Mouse (Mus musculus): ENCODE measurements at regions not wholly inside any gene's neighbourhood (a gene's known extent, or its start where the extent isn't known, plus 50 kb on each side); places are given as distances from the start of the nearest gene placed in this dataset.

DNA sequence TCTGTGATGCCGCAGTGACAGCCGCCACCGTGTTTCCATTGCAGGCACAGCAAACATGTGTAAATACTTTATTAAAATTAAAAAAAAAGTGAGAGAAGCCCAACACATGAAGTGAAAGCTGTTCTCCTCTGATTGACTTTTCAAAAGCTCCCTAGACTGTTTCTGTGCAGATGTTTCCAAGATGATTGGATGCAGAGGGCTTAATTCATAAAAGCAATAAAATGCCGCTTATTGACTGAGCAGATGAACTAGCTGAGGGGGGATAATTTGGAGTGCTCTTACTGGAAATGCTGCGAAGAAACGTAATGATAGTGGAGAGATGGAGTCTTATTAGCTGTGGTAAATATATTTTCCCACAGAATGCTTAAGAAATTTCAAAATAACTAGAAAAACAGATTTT, 170.4 kb downstream of the Rnf144a start:
- DNase-seq (ENCODE audit: low spot score in 2 of 2) = no peak

DNA sequence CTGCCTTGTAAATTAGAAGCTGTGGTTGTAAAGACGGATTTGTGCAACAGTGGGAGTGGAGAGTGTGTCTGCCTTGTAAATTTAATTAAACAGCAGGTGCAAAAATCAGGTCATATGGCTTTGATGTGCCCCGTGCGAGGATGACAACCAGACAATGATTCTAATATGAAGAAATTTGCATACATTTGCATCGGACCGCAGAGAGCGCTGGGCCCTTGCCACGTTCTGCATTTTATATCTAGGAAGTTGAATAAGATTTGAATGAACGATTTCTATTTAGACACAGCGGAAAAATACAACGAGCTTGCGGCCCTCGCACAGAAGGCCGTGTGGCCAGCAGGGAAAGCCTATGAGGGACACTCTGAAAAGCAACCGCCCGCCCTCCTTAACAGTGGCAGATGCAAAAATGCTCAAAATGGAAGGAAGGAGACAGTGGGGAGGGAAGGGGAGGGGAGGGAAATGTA, 187.5 kb downstream of the Rnf144a start:
- no peak for DNase-seq (ENCODE audit: low spot score in 2 of 2)

DNA sequence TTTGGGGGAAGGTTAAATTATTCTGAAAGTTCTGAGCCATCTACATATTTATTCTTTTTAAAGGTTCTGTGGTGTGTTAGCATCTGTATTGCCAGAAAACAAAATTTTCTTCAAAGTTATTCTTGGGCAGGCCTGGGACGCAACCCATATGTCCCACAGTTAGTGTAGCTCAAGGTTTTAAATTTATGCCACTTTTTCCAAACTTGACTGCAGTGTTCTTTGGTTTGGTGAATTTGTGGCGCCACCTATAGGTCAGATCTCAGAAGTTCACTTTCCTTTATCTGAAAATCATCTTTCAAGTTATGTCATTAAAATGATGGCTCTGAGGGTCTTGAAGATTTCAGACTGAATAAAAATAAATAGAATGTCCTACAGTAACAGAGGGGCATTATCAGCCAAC, 188.7 kb downstream of the Rnf144a start:
- no peak for DNase-seq (ENCODE audit: low spot score in 2 of 2)

DNA sequence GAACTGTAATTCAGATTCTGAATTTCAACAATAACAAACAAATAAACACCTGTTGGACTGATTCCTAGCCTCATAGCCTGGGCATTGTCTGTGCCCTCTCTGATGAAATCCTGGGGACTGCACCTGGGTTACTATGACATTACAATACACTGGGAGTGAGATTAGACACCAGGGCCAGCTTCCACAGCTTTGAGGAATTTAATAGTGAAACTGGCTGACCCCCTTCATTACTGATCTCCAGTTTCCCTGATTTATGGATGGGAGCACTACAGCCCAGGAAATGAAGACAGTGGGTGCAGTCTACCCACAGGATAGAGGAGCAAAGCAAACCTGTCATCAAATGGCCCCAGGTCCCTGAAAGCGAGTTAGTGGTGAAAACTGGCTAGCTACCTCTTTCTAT, 202.6 kb downstream of the Rnf144a start:
- DNase-seq (ENCODE audit: low spot score in 2 of 2) = no peak

DNA sequence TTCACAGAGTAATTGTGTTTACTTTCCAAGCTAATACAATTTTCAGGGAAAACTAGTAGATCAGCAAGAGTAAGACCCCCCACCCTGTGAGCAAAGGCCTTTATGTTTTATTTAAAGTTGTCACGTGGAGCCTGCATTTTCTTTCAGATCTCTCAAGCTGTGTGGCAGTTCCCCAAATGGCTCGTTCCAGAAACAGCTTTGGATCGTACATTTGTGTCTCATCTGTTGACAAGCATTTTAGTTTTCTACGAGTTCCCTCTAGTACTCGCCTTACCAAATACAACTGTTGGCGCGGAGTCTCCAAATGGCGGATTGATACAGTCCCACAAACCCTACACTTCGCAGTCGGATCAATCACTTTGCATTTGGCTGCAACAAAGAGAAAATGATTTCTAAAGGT, 203.6 kb downstream of the Rnf144a start:
- DNase-seq (ENCODE audit: low spot score in 2 of 2) = no peak

DNA sequence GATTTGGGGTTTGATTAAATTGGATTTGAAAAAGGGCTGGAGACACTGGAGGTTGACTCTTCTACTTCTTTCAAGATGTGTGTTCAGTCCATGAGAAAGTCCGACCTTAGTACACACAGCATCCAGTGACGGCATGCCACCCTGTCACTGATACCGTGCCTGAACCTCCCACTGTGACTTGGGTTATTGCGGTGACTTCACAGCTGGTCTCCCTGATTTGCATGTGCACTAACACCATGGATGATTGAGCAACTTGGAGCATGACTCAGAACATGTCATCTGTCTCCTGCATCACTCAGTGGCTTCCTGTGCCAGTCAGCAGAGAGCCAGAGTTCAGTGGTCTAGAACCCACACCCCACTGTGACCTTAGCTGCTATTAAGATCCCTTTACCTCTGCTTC, 208.3 kb downstream of the Rnf144a start:
- DNase-seq (ENCODE audit: low spot score in 2 of 2) = no peak

DNA sequence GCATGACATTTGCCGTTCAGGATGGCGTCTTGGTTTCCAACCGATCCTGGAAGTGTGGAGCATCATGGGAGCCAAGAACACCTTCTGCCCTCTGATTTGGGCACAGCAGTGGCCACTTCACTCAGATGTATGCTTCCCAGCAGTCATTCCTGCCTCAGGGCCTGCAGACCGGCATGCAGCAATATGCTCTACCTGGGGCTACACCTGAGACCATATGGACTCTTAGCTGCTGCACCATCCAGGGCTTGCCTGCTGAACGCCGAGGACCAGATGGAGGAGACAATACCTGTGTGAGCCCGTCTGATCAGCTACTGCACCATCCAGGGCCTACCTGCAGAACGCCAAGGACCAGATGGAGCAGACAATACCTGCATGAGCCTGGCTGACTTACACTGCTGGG, 209.0 kb downstream of the Rnf144a start:
- no peak for DNase-seq (ENCODE audit: low spot score in 2 of 2)

DNA sequence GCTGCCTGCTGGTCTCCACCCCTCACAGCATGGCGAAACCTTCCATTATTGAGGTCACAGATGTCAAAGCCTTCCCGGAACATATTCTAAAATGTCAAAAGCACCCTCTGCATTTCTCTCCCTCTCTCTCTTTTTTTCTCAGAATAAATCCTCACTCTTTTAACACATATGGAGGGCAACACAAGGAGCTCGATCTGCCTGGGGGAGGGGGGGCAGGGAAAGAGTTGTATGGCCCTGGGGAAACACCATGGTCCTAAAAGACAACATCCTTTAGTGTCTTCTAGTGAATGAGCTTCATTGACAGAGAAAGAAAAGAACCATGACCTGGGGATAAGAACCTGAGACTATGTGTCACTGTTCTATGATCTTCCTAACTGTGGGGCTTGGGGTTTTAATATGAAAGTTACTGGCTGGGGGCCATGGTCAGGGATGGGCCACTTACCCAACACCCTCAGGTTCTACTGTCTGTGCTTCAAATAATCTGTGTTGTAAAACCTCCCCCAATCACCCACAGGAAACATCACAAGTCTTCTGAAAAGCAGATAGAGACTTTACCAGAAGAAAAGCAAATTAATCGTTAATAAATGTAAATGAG, 223.0 kb downstream of the Rnf144a start:
- no peak for DNase-seq (ENCODE audit: low spot score in 2 of 2)

DNA sequence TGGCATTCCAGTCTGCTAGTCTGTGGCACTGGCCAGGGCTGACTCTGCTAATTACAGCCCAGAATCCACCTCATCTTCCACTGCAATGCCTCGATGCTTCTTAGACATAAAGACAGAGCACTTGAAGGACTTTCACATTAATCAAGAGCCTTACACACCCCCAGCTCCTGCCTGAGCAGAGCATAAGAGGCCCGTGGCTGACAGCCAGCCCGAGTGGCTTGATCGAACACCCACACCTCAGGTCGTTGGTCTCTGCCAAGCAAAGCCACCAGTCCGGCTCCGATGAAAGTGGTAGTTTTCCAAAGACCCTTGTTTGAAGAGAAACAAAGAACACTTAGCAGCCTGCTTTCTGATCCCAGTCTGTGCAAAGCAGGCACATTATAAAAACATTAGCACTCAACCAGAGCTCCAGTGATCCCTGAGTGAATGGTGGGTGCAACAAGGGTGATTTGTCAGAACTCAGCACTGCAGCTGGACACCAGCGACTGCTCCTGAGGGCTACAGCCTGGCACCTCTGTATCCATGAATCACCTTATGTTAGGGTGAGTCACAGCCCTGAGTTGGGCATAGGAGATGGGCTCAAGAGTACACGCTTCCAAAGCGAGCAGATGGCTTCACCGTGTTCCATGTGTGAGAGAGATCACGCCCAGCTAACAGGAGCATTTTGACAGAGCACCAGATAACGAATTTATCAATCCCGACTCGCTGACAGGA, 223.6 kb downstream of the Rnf144a start:
- DNase-seq (ENCODE audit: low spot score in 2 of 2) = no peak

DNA sequence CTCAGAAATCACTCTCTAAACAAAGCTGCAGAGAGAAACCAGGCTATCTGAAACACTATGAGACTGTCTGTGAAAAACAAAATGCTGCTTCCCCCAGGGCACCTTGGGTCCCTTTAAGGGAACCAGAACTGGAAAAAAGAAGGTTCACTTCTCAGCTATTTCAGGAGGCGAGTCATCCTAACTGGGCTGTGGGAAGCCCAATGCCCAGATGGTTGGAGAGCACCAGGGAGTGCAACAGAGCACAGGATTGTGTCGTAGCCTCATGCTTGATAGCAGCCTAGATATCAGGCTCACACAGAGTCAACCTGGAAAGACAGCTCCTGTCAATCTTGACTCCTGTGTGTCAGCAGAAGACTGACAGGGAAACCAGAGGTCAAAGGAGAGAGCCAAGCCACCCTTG, 226.1 kb downstream of the Rnf144a start:
- no peak for DNase-seq (ENCODE audit: low spot score in 2 of 2)

DNA sequence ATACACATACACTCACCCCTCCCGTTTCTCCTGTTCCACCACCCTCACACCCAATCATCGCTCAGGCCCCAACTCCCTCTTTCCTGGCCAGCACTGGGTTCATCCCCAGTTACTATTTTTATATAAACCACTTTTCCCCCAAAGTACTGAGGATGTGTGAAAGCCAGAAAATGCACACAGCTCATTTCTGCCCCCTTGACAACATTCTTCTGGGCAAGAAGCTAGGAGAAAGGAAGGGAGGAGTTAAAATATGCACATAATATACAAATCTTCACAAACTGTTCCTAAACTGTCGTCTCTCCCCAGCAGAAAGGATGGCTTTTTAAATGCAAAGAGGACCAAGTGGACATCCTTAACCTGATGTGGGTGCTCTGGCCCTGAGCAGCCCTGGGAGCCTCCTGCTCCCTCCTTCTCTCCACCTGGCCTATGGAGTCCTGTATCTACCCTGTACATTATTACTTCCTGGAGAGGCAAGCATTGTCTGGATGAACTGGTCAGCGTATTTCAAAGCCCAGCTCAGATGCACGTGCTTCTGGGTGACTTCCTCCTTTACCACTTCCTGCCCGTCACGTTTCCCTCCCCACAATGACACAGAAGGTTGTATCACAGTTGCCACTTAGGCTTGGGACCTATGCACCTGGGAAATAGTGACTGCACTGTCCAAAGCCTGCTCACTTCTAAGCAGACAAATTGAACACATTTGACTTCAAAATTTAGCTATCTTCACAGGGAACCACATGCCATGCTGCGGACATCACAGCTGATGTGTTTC, 227.8 kb downstream of the Rnf144a start:
- no peak for DNase-seq (ENCODE audit: low spot score in 2 of 2)

DNA sequence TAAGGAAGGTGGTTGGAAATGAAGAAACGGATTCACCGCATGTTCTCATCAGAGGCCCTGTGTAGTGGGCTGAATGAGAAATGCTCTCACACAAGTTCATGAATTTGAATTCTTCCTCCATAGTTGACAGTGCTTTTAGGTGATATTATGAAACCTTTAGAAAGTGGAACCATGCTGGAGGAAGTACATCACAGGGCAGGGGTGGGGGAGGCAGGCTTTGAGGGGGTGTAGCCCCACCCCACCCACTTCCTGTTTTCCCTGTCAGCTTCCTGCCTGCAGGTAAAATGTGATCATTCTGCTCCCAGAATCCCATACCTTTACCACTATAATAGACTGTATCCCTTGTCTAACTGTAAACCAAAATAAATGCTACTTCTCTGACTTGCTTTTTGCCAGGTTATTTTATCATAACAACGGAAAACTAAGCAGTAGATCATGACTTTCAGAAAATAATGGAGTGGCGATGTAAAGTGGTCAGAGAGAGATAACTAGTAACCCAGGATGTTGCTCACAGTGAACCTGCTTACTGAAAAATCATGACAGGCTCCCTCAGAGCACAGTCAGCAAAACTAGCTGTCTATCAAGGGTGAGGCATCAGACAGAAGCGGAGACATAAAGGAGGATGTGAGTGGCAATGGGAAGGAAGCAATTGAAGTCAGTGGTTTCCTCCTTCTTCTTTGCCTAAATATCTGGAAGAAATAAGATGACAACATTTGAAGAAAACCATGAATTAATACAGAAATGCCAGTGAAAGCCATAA, 230.2 kb downstream of the Rnf144a start:
- no peak for DNase-seq (ENCODE audit: low spot score in 2 of 2)

DNA sequence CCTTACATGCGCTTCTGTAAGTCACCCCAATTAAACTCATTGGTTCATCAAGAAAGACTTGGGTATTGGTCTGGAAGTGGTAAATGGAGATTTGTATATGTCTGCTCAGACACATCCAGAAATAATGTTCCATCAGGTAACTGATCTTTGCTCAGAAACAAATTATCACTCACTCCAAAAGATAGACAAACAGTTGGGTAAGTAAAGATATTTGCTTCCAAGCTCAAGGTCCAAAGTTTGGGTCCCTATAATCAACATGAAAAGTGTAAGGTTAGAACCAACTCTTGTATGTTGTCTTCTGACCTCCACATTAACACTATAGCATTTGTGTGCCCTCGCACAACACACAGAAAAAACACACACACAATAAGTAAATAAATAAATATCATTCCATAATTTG, 232.0 kb downstream of the Rnf144a start:
- no peak for DNase-seq (ENCODE audit: low spot score in 2 of 2)

DNA sequence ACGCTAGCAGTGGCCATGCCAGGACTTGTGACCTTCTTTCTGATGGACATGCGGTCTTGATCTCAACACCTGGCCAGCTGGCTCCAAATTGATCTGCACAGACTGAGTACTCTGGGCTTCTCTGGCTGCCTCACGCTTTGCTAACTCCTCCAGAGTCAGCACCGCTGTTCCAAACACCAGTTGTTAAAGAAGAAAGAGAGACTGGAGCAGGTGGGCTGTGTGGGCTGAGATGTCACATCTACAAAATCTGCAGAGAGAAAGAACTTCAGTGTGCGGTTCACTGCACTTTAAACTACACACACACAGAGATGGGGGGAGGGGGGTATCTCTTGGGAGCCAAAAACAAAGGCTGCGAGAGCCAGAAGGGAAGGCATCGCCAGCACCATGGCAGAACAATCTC, 234.2 kb downstream of the Rnf144a start:
- no peak for DNase-seq (ENCODE audit: low spot score in 2 of 2)

DNA sequence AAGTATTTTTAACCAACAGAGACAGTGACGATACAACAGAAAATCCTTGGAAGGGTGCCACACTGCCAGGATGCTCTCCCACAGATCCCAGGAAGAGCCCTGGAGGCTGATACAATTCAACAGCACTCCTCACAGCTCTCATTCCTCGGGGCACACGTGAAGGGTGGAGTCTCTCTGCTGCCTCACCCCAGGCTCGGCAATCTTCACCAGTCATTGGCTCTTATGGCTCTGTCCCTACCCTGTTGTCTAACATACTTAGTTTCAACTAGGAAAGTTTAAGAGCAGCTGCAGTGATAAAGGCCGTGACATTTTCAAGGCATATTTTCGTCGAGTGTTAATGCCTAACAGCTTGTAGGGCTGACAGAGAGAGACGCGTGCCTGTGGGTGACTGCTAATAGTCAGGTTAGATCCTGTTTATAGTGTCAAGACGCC, 238.8 kb downstream of the Rnf144a start:
- no peak for DNase-seq (ENCODE audit: low spot score in 2 of 2)

DNA sequence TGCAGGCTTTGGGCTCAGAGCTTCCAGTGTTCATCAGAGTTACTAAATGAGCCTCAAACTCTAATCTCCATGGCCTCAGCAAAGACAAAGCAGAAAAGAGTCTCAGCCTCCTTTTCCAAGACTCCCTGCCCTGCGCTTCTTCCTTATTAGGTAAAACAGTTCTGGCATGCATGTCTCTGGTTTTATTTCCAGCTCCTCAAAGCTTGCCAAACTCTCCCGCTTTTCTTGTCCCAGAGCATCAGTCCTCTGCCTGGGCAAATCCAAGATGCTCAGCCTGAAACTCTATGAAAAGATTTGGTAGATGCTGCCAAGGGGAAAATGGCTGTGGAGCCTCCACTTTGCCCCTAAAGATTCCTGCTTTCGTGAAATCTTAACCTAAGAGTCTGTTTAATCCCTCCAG, 251.6 kb downstream of the Rnf144a start:
- DNase-seq (ENCODE audit: low spot score in 2 of 2) = peak in 1 of 2 experiments; percentile 2

DNA sequence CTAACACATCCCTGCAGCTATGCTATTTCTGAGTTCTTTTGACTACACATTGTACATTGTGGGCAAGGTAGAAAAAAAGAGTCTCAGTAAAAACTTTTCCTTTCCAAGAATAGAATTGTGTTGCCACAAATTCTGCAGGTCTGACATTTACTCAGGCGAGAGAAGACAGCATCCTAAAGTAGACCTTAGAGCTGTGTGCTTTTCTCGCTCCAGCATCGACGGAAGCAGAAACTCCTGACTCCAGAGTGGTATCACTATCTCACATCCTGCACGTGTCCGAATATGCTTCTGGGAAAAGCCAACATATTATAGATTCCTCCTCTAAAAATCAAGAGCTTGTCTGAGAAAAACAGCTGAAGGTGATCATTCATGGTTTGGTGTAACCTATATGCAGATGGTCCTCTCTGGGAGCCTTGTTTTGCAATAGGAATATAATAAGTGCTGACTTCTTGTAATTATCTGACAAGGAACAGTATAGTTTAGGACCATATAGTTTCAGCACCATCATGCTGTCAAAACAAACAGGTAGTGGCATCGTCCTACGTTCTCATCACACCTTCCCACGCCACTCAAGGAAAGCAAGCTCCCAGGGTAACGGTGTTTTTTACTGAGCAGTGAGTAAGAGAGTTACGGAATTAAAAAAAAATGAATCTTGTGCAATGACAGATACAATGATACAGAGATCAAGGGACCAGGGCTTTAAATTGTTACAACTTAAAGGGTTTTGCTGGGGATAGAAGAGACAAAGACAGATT, 254.0 kb downstream of the Rnf144a start:
- no peak for DNase-seq (ENCODE audit: low spot score in 2 of 2)

DNA sequence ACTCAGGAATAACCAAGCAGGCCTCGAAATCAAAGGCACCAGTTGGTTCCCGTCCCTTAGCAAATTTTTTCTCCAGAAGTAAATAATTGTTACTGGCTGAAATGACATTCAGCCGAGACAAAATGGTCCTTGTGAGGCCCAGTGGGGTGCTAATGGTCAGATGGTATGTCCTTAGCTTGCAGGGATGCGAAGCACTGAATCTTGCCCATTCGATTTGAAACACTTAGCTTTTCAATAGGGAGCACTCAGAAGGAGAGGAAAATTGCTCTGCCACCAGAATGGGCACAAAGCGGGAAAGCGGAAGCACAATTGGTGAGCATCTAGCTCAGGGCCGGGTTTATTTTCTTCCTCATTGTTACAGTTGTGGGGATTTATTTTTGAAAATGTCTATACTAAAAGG, 262.1 kb downstream of the Rnf144a start:
- no peak for DNase-seq (ENCODE audit: low spot score in 2 of 2)

DNA sequence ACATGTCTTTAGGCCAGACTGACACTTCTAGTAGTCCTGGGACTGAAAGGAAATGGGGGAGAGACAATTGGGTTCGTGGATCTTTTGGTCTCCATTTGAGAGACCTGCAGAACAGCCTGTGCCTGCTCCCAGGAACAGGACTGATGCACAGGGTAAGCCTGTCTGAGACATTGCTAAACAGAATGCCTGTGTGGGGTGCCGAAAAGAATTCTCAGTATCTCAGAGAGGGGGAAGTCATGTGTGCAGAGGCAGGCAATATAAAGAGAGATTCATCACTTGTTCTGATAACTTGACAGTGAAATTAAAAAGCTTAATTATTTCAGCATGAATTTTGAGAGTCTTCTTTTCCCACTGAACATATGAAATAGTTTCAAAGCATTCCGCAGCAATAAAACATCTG, 268.7 kb downstream of the Rnf144a start:
- DNase-seq (ENCODE audit: low spot score in 2 of 2) = no peak

DNA sequence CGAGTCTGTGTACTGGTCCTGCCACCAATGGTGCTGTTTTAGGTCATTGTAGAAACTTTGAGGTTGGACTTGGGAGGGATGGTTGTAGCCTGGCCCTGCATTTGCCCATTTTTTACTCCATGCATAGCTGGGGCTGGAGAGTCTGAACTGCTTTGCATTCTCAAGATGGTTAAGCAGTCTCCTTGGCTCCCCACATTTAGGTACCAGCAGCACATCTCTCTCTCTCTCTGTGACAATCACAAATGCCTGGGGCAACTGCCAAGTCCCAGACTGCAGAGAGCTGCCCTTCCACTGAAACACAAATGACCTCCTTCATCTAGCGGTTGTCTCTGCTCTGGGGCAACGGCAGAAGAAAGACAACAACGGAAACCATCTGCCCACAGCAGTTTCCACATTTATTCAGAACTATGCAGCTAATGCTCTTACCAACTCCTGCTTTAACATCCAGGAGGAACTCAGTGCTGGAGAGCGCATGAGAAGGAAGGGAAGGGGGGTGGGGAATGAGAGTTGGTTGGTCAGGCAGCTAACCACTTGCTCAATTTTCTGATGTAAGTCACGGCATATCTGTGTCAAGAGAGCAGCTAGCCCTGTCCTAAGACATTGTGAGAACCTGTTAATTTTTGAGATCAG, 269.9 kb downstream of the Rnf144a start:
- DNase-seq (ENCODE audit: low spot score in 2 of 2) = no peak

DNA sequence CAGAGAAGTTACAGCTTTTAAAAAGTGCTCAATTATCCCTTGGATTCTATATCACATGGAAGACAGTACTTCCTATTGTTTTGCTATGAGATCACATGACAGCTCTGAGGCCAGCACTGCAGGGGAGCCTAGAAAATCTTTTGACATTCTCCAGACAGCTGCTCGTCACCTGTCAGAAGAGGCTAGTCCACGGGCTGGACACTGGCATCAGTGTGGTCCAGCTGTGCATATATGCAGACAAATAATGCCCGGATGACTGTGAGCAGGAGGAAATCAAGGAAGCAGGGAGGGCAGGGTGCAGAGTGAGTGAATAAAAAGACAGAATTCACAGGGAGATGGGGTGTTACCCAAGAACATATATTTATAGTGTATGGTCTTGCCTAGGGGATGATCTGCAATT, 270.4 kb downstream of the Rnf144a start:
- DNase-seq (ENCODE audit: low spot score in 2 of 2) = no peak
